Mouse (Mus musculus) embryonic facial prominence, embryonic 11.5 days (tissue): Measurements from ENCODE around the gene Cerkl. TPM values are rescaled to one million over a fixed set of nuclear protein-coding genes. Genes with fewer than 3 reads are reported as not detected.

ENCODE experiments used
- ATAC-seq: fragments of 200-750 bp; cut with Nextera tagmentation; replicated peaks from 2 replicates; pipeline ENCODE4 v1.8.0; 2017; ENCODE audit warnings: low read depth; ENCODE audit not compliant: insufficient number of reproducible peaks, low FRiP score, low TSS enrichment
- DNase-seq: peaks from one replicate; pipeline ENCODE4 v3.0.0-alpha.2; 2015; ENCODE audit warnings: low spot score
- H3K27ac ChIP-seq: fragments of 300-500 bp; sonication (generic); replicated peaks from 2 replicates; pipeline ENCODE4 v1.5.1; 2014; ENCODE audit warnings: mild to moderate bottlenecking, low read depth, low read length, control low read depth
- H3K27me3 ChIP-seq: fragments of 300-500 bp; sonication (generic); 2 replicates; pipeline ENCODE4 v1.6.1; 2014; ENCODE audit warnings: mild to moderate bottlenecking, low read length, moderate library complexity, mixed read lengths; ENCODE audit not compliant: control insufficient read depth, insufficient read depth
- H3K36me3 ChIP-seq: fragments of 300-500 bp; sonication (generic); replicated peaks from 2 replicates; pipeline ENCODE4 v1.6.1; 2014; ENCODE audit warnings: low read depth, mild to moderate bottlenecking, low read length, moderate library complexity, mixed read lengths; ENCODE audit not compliant: control insufficient read depth, insufficient read depth
- H3K4me1 ChIP-seq: fragments of 300-500 bp; sonication (generic); 2 replicates; pipeline ENCODE4 v1.6.1; 2014; ENCODE audit warnings: low read length, mixed read lengths; ENCODE audit not compliant: control insufficient read depth, insufficient read depth
- H3K4me2 ChIP-seq: fragments of 300-500 bp; sonication (generic); 2 replicates; pipeline ENCODE4 v1.6.1; 2014; ENCODE audit warnings: low read depth, mild to moderate bottlenecking, control low read depth, low read length, moderate library complexity
- H3K4me3 ChIP-seq: fragments of 300-500 bp; sonication (generic); 2 replicates; pipeline ENCODE4 v1.5.1; 2014; ENCODE audit warnings: low read depth, low read length, control low read depth
- H3K9ac ChIP-seq: fragments of 300-500 bp; sonication (generic); replicated peaks from 2 replicates; pipeline ENCODE4 v1.6.1; 2014; ENCODE audit warnings: mild to moderate bottlenecking, control low read depth, low read length
- H3K9me3 ChIP-seq: fragments of 300-500 bp; sonication (generic); replicated peaks from 2 replicates; pipeline ENCODE4 v1.6.1; 2016; ENCODE audit warnings: mild to moderate bottlenecking, low read length, inconsistent platforms, mixed read lengths; ENCODE audit not compliant: control insufficient read depth
- WGBS: fragments of 180-500 bp; shearing (Covaris S2); extraction: QIAGEN DNeasy Blood & Tissue Kit; methylation state at CpG from one replicate; pipeline ENCODE4 v1.1.7; 2014; 5-methylcytosine and 5-hydroxymethylcytosine counted together
- polyA plus RNA-seq: library from polyadenylated mRNA; unstranded; fragments of >200 nt; fragmentation: Nextera tagmentation; extraction: Ambion mirVana; gene quantifications from 2 replicates; pipeline ENCODE4 v1.2.1, GENCODE M21; 2014

Cerkl gene
- polyA plus RNA-seq, 1 experiment from 2014 or later, result 2.8 TPM

DNA sequence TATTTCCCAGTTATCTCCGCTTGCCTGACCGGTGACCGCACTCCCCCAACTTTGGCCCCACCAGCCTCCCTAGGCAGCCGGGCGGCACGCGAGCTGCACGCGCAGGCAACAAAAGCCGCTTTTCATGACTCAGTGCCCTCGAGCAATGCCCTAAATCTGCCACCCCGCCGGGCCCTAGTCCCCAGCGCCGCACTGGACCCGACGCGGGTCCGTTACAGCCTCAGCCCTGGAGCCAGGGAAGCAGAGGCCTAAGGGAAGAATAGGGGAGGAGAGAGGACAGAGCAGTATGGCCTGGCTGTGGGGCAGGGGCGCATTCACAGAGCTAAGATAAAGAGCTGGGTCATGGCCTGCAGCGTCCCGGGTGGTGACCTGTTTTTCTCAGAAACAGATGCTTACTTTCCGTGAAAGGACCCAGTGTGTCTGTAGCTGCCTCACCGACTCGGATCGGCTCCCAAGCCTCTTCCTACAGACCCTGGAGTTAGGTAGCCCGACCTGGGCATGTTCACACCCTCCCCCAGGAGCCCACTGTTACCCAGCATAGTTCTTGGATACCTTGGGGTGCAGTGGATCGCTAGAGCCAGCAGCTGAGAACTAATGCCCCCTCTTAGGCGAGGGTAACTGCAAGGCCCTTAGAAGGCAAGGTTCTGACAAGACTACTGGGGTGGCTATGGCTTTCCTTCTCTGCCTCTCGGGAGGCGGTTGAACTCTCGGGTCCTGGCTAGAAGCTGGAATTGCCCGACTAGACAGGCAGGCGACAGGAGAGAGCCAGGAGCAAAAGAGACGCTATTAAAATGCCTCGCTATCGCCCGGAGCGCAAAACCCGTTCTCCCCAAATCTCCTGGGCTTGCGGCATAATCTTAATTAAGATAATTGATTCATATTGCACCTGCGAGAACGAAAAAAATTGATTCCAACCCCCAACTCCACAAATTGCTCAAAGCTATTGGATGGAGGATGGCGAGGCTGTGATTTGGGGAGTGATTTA is 2.8 kb upstream of the Cerkl start:
- DNase-seq (peak; percentile 30), ATAC-seq (0 out of 2 replicates have a peak, but pooled peaks have one; percentile 38)
- 2% methylated on average over 44 of the region's 44 CpGs for WGBS
- no peaks in the 10 kb centered on the region for H3K36me3 ChIP-seq
- H3K27ac ChIP-seq, result no peak overlapping the region
- H3K9me3 ChIP-seq, result no peaks in the 10 kb centered on the region
- peaks cover 64% of the 10 kb centered on the region for H3K27me3 ChIP-seq
- no peak overlapping the region for H3K4me3 ChIP-seq
- peaks cover 2% of the 10 kb centered on the region; the same call in 1 of the 2 replicates for H3K4me1 ChIP-seq
- H3K4me2 ChIP-seq, result peak overlapping the region; percentile 17; the same call in 1 of the 2 replicates
- H3K9ac ChIP-seq, result no peak overlapping the region

DNA sequence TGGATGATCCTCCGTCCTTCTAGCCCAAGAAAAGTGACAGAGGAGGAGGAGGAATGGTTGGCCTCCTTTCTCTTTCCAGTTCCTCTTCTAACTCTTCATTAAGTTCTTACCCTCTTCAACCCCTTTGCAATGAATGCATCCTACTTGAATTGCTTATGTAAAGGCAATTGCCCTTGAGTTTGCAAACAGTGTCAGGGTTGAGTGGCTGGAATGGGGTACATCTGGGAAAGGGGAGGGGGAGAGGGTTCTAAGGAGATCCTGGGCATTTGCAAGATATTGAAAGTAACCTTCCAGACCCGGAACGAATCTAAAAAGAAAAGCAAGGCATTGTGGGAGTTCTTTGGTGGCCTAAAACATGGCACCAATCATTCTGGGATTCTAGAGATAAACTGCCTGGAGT is 1.3 kb upstream of the Cerkl start:
- Histone ChIP-seq H3K27ac (no peak overlapping the region; the same call in 1 of the 2 replicates), H3K4me3 (no peak overlapping the region), H3K36me3 (no peaks in the 10 kb centered on the region), H3K27me3 (peaks cover 66% of the 10 kb centered on the region), H3K9me3 (no peaks in the 10 kb centered on the region), H3K9ac (no peak overlapping the region), H3K4me2 (no peak overlapping the region), H3K4me1 (peaks cover 2% of the 10 kb centered on the region; the same call in 1 of the 2 replicates)
- DNase-seq (no peak), ATAC-seq (no peak)
- WGBS, result 18% methylated on average over 3 of the region's 3 CpGs

DNA sequence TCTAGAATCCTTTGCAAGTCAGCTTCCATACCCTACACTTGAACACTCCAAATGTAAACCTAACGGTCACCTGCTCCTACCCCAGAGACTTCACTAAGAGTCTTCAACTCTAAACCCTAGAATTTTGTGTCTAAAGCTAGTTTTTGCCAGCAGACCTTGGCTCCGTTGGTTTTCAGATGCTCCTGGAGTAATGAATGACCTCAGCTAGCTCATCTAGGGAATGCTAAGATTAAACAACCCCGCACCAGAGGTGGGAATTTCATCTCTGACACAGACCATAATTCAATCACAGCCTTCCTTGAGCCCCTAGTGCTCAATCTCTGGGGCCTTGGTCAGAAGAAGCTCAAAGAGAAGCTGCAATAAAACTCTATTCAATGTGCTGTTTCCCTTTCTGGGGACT is 849 bp upstream of the Cerkl start:
- H3K9me3 ChIP-seq, result no peaks in the 10 kb centered on the region
- peaks cover 66% of the 10 kb centered on the region for H3K27me3 ChIP-seq
- 70% methylated on average over 3 of the region's 3 CpGs for WGBS
- no peak overlapping the region for H3K9ac ChIP-seq
- ATAC-seq (no peak), DNase-seq (no peak)
- H3K4me3 ChIP-seq, result no peak overlapping the region
- peaks cover 2% of the 10 kb centered on the region; the same call in 1 of the 2 replicates for H3K4me1 ChIP-seq
- H3K4me2 ChIP-seq, result no peak overlapping the region
- no peaks in the 10 kb centered on the region for H3K36me3 ChIP-seq
- H3K27ac ChIP-seq, result no peak overlapping the region

DNA sequence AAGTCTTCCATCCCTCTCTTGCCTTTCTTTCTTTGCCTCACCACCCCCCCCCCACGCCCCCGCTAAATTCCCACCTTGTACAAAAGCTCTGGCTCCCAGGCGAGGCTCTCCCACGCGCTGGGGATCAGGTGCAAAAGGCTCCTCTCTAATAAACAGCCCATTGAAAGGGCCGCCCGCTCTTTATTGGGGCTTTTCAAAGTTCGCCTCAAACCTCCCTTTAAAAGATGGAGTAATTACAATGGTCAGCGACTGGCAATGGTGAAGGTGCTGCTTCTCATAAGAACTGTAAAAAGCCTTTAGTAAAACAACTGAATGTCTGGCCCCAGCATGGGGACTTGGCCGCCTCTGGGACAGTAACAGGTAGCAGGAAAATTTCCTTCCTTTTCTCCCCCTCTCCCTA is 939 bp downstream of the Cerkl start:
- no peaks in the 10 kb centered on the region for H3K9me3 ChIP-seq
- ATAC-seq, result no peak
- H3K4me2 ChIP-seq, result no peak overlapping the region
- H3K36me3 ChIP-seq, result no peaks in the 10 kb centered on the region
- no peak overlapping the region for H3K27ac ChIP-seq
- 4% methylated on average over 9 of the region's 10 CpGs for WGBS
- peaks cover 63% of the 10 kb centered on the region for H3K27me3 ChIP-seq
- H3K4me1 ChIP-seq, result peaks cover 2% of the 10 kb centered on the region; the same call in 1 of the 2 replicates
- peak overlapping the region; percentile 1; the same call in 1 of the 2 replicates for H3K4me3 ChIP-seq
- H3K9ac ChIP-seq, result no peak overlapping the region
- no peak for DNase-seq

DNA sequence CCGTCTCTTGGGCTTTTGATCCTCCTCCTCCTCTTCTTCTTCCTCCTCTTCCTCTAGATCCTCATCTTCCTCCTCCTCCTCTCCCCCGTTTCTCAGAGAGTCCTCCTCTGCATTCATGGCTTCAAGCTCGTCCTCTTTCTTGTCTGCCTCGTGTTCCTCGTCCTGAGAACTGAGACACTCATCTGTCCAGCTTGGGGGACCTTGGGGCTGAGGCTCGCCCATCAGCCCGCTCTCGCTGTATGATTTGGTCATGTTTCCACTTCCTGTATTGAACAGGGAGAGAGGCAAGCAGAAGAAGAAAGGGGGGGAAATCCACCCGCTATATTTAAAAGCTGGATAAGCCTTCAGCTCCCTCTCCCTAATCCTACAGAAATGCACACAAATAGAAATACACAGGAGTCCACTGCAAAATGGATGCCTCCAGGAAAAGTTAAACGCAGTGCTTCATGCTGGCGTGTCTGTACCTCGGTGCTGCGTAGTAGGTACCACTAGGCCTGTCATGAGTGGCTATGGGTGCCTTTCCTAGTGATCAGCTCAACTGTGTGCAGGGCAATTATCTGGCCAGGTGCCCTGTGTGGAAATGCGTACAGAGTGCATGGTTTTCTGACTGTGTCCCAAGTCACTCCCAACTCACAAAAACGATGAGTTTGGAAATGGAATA is 1.7 kb downstream of the Cerkl start:
- H3K4me3 ChIP-seq, result peak overlapping the region; percentile 3; the same call in 1 of the 2 replicates
- peaks cover 2% of the 10 kb centered on the region; the same call in 1 of the 2 replicates for H3K4me1 ChIP-seq
- H3K9me3 ChIP-seq, result no peaks in the 10 kb centered on the region
- no peak overlapping the region for H3K4me2 ChIP-seq
- no peak for ATAC-seq
- no peak for DNase-seq
- H3K27me3 ChIP-seq, result peaks cover 57% of the 10 kb centered on the region
- H3K27ac ChIP-seq, result no peak overlapping the region
- 10% methylated on average over 15 of the region's 15 CpGs for WGBS
- H3K9ac ChIP-seq, result no peak overlapping the region; the same call in 1 of the 2 replicates
- no peaks in the 10 kb centered on the region for H3K36me3 ChIP-seq

DNA sequence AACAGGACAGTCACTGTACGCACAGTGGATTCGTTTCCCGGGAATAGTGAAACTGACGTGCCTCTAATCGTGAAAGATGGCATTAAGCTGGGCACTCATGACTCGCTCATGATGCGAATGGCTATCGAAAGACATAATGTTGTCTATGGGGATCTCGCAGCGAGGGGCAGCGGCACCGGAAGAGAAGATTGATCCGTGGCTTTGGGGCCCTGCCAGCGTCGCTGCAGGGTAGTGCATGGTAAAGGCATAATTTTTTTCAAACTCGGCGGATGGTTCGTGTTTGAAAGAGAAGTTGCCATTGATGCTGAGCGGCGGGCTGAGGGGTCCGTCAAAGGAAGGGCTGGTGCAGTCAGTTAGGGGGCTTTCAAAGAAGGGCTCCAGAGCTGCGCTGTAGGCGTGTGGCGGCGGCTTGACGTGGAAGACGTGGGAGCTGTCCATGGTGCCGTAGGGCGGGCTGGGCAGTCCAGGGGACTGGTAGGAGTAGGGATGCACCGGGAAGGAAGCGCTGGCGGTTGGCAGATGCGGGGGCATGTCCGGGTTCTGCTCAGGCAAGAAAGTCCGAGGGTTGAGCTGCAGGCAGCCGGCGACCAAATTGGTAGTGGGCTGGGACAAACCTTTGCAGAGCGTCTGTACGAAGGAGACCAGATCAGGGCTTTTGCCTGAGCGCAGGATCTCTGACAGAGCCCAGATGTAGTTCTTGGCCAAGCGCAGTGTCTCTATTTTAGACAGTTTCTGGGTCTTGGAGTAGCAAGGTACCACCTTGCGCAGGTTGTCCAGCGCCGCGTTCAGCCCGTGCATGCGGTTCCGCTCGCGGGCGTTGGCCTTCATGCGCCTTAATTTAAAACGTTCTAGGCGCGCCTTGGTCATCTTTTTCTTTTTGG is 2.4 kb downstream of the Cerkl start:
- 3% methylated on average over 55 of the region's 55 CpGs for WGBS
- Histone ChIP-seq H3K36me3 (no peaks in the 10 kb centered on the region), H3K27me3 (peaks cover 49% of the 10 kb centered on the region), H3K4me3 (peak overlapping the region; percentile 3), H3K9ac (no peak overlapping the region), H3K4me2 (peak overlapping the region; percentile 24), H3K4me1 (peaks cover 2% of the 10 kb centered on the region; the same call in 1 of the 2 replicates), H3K27ac (no peak overlapping the region), H3K9me3 (no peaks in the 10 kb centered on the region)
- ATAC-seq, result peak; percentile 76
- peak; percentile 93 for DNase-seq

DNA sequence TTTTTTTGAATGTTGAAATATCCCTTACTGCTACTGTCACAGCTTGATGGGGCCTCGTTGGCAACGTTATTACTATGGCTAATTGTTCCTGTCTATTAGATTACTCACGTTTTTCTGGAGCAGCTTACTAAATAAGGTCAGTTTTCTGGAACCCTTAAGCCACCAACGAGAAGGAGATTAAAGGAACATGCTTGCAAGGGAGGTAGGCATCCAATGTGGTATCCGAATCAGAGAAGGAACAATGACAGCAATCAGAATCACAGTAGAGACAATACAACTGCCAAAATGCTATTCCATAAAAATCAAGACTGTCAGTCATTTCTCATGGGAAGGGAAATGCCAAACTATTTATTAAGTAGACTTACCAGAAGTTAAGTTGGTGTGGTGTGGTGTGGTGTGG is 5.1 kb downstream of the Cerkl start:
- Histone ChIP-seq H3K27ac (no peak overlapping the region), H3K4me2 (no peak overlapping the region), H3K36me3 (no peaks in the 10 kb centered on the region), H3K4me1 (no peaks in the 10 kb centered on the region), H3K9ac (no peak overlapping the region), H3K9me3 (no peaks in the 10 kb centered on the region), H3K27me3 (peaks cover 23% of the 10 kb centered on the region), H3K4me3 (no peak overlapping the region)
- DNase-seq (no peak), ATAC-seq (no peak)
- whole genome bisulfite sequencing, result 43% methylated on average over 5 of the region's 5 CpGs
